Mouse (Mus musculus) small intestine, adult 2 months (tissue): ENCODE data around the gene Cntn5. TPM values are rescaled to one million over a fixed set of nuclear protein-coding genes. Genes with fewer than 3 reads are reported as not detected.

Experiments used
- H3K27ac ChIP-seq: fragments of 200-500 bp; 2 replicates; pipeline ENCODE4 v1.5.1; 2012; ENCODE audit warnings: low read depth, low read length, control low read depth, inconsistent platforms; ENCODE audit not compliant: insufficient read depth
- H3K27me3 ChIP-seq: fragments of 200-500 bp; 2 replicates; pipeline ENCODE4 v1.6.1; 2012; ENCODE audit warnings: mild to moderate bottlenecking, moderate library complexity, low read length, inconsistent platforms; ENCODE audit not compliant: control insufficient read depth, insufficient read depth
- H3K36me3 ChIP-seq: fragments of 200-500 bp; 2 replicates; pipeline ENCODE4 v1.6.1; 2012; ENCODE audit warnings: mild to moderate bottlenecking, low read length, control low read depth, inconsistent platforms; ENCODE audit not compliant: control insufficient read depth, insufficient read depth
- H3K4me1 ChIP-seq: fragments of 200-500 bp; 2 replicates; pipeline ENCODE4 v1.6.1; 2012; ENCODE audit warnings: low read length, inconsistent platforms, mixed read lengths; ENCODE audit not compliant: control insufficient read depth, insufficient read depth, insufficient read length
- H3K4me3 ChIP-seq: fragments of 200-500 bp; 2 replicates; pipeline ENCODE4 v1.5.1; 2012; ENCODE audit warnings: low read depth, mild to moderate bottlenecking, control low read depth, inconsistent platforms, low read length, moderate library complexity
- CTCF ChIP-seq: fragments of 200-500 bp; IDR thresholded peaks from 2 replicates; pipeline ENCODE4 v1.5.1; 2012; ENCODE audit warnings: low read depth, mild to moderate bottlenecking, control low read depth, inconsistent platforms, low read length, moderate library complexity, mixed read lengths; ENCODE audit not compliant: insufficient replicate concordance, insufficient read length; ENCODE audit errors: extremely low read depth
- POLR2A ChIP-seq: fragments of 200-500 bp; IDR thresholded peaks from 2 replicates; pipeline ENCODE4 v1.6.1; 2012; ENCODE audit warnings: low read depth, mild to moderate bottlenecking, control low read depth, inconsistent platforms, low read length, moderate library complexity
- WGBS: fragments of 180-500 bp; shearing (Covaris S2); methylation state at CpG from one replicate; pipeline ENCODE4 v1.1.7; 2018; 5-methylcytosine and 5-hydroxymethylcytosine counted together
- polyA plus RNA-seq: library from polyadenylated mRNA; depleted of rRNA; stranded (reverse); fragments of >200 nt; gene quantifications from 2 replicates; pipeline ENCODE4 v1.2.3, GENCODE M21; 2012

Cntn5 gene
- polyA plus RNA-seq, 1 experiment = not detected

DNA sequence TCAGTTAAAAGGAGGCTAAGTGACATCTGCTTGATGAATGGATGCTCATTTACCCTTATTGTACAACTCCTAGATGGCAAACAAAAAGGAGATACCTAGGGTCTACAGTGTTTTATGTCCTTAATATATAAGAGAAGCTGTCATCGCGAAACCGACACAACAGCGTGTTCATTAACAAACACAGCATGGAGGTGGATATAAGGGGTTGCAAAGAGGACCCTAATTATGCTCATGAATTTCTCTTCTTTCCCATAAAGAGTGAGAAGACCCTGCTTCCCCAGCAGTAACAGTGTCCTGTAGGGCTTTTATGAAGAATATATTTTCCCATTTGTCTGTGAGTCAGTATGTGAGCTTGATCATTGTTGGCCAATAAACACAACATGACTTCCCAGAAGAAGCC, 939.2 kb downstream of the Cntn5 start:
- H3K27me3 ChIP-seq = no peaks in the 10 kb centered on the region
- no peak overlapping the region for H3K27ac ChIP-seq
- H3K36me3 ChIP-seq = no peaks in the 10 kb centered on the region
- 93% methylated on average over 4 of the region's 4 CpGs for WGBS
- TF ChIP-seq POLR2A (no peak), CTCF (no peak)
- no peak overlapping the region for H3K4me3 ChIP-seq
- no peaks in the 10 kb centered on the region for H3K4me1 ChIP-seq

- no peaks in the 10 kb centered on the region for H3K36me3 ChIP-seq
- H3K27me3 ChIP-seq = no peaks in the 10 kb centered on the region
- no peaks in the 10 kb centered on the region for H3K4me1 ChIP-seq
- TF ChIP-seq POLR2A = no peak
- no peak for TF ChIP-seq CTCF
- H3K27ac ChIP-seq = no peak overlapping the region
- H3K4me3 ChIP-seq = no peak overlapping the region
These were observed 943.9 kb downstream of the Cntn5 start for GRCm38 (mm10) chr9:9960610-9961172.

DNA sequence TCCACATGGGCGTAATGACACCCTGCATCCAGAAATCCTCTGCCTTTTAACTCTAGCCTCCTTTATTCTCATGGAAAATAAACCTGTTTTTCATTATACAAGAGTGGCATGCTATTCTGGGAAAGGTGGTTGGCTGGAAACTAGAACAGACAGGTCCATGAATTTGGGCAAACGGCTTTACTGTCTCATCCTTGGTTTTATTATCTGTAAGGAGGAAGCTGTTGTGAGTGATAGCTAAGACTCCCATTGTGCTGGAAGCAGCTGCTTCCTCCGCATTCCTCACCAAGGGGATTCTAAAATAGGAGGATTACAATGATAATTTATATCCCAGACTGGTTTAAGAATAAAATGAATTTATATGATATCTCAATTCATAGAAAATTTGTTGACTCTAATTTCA, 955.2 kb downstream of the Cntn5 start:
- WGBS = 67% methylated on average over 3 of the region's 3 CpGs
- Histone ChIP-seq H3K27ac (no peak overlapping the region), H3K4me3 (no peak overlapping the region)

DNA sequence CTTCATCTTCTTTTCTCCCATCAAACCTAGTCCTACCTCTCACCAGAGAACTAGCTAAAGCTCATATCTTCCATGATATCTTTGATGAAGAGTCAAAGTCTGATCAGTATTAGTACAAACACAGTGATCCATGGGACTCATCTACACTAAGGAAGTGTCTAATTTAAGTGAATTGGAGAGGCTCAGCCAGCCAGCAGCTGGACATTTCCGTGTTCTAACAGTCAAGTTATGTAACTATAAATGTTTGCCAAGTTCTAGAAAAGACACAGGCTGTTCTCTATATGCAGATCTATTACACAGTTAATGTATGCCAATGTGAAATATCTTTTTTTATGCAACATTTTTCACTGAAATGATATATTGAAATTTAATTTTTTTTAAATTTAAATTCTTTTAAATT, 959.7 kb downstream of the Cntn5 start:
- Histone ChIP-seq H3K4me1 (no peaks in the 10 kb centered on the region), H3K27ac (no peak overlapping the region), H3K36me3 (no peaks in the 10 kb centered on the region), H3K4me3 (no peak overlapping the region), H3K27me3 (no peaks in the 10 kb centered on the region)
- 52% methylated on average over 1 of the region's 1 CpGs for WGBS
- TF ChIP-seq CTCF (no peak), POLR2A (no peak)

More for the DNA sequence above, 955.2 kb downstream of the Cntn5 start:
- H3K27me3 ChIP-seq = no peaks in the 10 kb centered on the region
- H3K36me3 ChIP-seq = no peaks in the 10 kb centered on the region
- TF ChIP-seq CTCF = no peak
- no peak for TF ChIP-seq POLR2A
- no peaks in the 10 kb centered on the region for H3K4me1 ChIP-seq

- Histone ChIP-seq H3K27me3 (no peaks in the 10 kb centered on the region), H3K27ac (no peak overlapping the region), H3K36me3 (no peaks in the 10 kb centered on the region), H3K4me1 (no peaks in the 10 kb centered on the region), H3K4me3 (no peak overlapping the region)
- 79% methylated on average over 1 of the region's 1 CpGs for WGBS
- TF ChIP-seq CTCF = no peak
- no peak for TF ChIP-seq POLR2A
These were observed 966.8 kb downstream of the Cntn5 start for GRCm38 (mm10) chr9:9937444-9938436.

DNA sequence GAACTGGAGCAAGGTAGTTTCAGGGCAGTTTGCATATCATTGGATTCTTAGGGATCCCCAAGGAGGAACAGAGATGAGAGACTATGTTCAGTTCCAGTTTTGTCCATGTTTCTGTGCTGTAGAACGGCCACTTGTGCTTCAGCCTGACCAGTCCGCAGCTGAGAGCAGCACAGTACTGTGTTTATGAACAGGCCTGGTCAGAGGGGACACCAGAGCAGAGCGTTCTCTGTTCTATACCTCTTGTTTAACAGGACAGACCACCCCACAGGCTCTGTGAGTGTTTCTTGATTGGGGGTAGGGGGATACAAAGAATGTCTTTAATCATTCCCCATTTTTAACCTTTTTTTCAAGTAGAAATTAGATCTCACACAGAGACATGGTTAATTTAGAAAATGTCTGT, 984.0 kb downstream of the Cntn5 start:
- Histone ChIP-seq H3K4me3 (no peak overlapping the region), H3K36me3 (no peaks in the 10 kb centered on the region), H3K27me3 (no peaks in the 10 kb centered on the region), H3K27ac (no peak overlapping the region), H3K4me1 (no peaks in the 10 kb centered on the region)
- TF ChIP-seq CTCF = no peak
- no peak for TF ChIP-seq POLR2A
- WGBS = 74% methylated on average over 3 of the region's 3 CpGs

GRCm38 (mm10) chr9:9899070-9899469, 1005.5 kb downstream of the Cntn5 start:
- H3K4me3 ChIP-seq = no peak overlapping the region
- H3K27me3 ChIP-seq = no peaks in the 10 kb centered on the region
- no peaks in the 10 kb centered on the region for H3K4me1 ChIP-seq
- H3K27ac ChIP-seq = no peak overlapping the region
- no peak for TF ChIP-seq POLR2A
- TF ChIP-seq CTCF = no peak
- H3K36me3 ChIP-seq = no peaks in the 10 kb centered on the region
- 59% methylated on average over 5 of the region's 5 CpGs for WGBS
